Mouse (Mus musculus): Measurements from ENCODE around the gene Rnf126.

Gene Rnf126

DNA sequence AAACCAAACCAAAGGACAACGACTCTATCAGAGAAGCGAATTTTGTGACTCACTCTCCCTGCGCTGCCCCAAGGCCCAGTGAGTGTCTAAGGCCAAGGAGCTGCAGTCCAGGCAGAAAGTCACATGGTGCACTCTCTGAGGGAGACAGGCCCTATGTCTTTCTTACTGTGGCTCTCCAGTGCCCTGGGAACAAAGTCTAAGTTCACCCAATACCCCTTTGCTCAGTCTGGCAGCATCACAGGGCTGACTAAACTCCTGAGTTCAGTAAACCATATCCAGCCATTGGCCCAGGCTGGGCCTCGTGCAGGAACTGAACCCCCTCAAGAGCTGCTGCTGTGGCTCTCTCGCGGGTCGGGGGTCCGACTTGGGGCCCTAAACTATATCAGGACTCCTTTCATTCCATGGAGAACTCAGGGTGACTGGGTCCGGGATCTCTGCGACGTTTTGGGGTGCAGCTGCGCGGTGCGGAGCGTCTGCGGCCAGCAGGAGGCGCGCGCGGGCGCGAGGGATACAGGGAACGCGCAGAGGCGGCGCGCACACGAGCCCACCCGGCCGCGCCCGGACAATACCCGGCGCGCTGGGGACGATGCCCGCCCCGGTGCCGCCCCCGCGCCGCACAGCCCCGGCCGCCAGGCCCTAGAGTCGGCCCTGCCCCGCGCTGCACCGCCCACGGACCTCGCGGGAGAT is 26.4 kb upstream of the Rnf126 start, which contains the start of gene Palm:
Gene Palm, plus strand, starts transcription at position 522 of the 687 bp plus-strand sequence.
- DNase-seq (ENCODE audit: low read depth, low spot score), result peak; percentile 78

GRCm38 (mm10) chr10:79792339-79793040 is 25.7 kb upstream of the Rnf126 start:
- DNase-seq (ENCODE audit: low read depth, low spot score), result no peak

- no peak for DNase-seq (ENCODE audit: low read depth, low spot score)
Measured at GRCm38 (mm10) chr10:79790861-79791260, 24.1 kb upstream of the Rnf126 start, which contains the start of gene Prss57. Gene Prss57, minus strand, starts transcription at chr10:79790961.

DNA sequence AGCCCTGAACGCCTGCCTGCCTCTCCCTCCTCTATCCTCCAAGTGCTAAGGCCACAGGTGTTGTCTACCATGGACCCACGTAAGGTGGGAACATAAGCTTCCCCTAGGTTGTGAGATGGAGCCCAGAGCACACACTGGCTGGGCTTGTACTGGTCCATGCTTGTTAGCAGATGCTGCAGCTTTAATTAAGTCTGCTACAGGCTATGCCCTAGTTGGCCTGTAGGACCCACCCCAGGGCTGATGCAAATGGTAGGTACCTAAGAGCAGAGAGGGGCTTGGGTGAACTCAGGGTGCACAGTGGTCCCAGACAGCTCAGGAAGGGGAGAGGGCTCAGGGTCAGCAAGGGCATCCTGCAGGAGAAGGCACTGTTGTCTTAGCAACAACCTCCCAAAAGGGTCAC is 22.8 kb upstream of the Rnf126 start:
- DNase-seq (ENCODE audit: low read depth, low spot score), result no peak

- peak; percentile 79 for DNase-seq (ENCODE audit: low read depth, low spot score)
Measured at GRCm38 (mm10) chr10:79788386-79789158, 21.8 kb upstream of the Rnf126 start.

- DNase-seq (ENCODE audit: low read depth, low spot score), result peak; percentile 53
Measured at GRCm38 (mm10) chr10:79783920-79784800, 17.4 kb upstream of the Rnf126 start.

GRCm38 (mm10) chr10:79783050-79783449 is 16.3 kb upstream of the Rnf126 start:
- DNase-seq (ENCODE audit: low read depth, low spot score), result no peak

- DNase-seq (ENCODE audit: low read depth, low spot score), result no peak
Measured at GRCm38 (mm10) chr10:79781956-79782355, 15.2 kb upstream of the Rnf126 start.

GRCm38 (mm10) chr10:79781139-79781538 is 14.4 kb upstream of the Rnf126 start:
- no peak for DNase-seq (ENCODE audit: low read depth, low spot score)

DNA sequence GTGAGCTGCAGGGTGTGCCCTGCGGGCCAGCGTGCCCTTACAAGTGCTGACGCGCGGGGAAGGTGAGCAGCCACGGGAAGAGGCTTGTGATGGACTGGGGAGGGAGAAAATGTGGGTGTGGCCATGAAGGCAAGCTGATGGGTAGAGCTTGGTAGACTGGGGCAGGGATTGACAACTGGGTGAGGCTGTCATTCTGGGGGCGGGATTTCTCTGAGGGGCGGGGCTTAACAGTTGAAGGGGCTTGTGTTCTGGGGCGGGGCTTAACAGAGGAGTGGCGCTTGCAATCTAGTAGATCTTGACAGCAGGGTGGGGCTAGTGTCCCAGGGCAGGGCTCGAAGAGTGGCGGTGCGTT is 13.9 kb upstream of the Rnf126 start:
- no peak for DNase-seq (ENCODE audit: low read depth, low spot score)

- peak; percentile 98 for DNase-seq (ENCODE audit: low read depth, low spot score)
Measured at GRCm38 (mm10) chr10:79779784-79780663, 13.3 kb upstream of the Rnf126 start.

GRCm38 (mm10) chr10:79779193-79779592 is 12.4 kb upstream of the Rnf126 start:
- no peak for DNase-seq (ENCODE audit: low read depth, low spot score)

- no peak for DNase-seq (ENCODE audit: low read depth, low spot score)
Measured at GRCm38 (mm10) chr10:79778006-79778405, 11.3 kb upstream of the Rnf126 start.

- no peak for DNase-seq (ENCODE audit: low read depth, low spot score)
Measured at GRCm38 (mm10) chr10:79777103-79777531, 10.4 kb upstream of the Rnf126 start, which contains the start of gene Fstl3. Gene Fstl3, plus strand, starts transcription at chr10:79777272.

DNA sequence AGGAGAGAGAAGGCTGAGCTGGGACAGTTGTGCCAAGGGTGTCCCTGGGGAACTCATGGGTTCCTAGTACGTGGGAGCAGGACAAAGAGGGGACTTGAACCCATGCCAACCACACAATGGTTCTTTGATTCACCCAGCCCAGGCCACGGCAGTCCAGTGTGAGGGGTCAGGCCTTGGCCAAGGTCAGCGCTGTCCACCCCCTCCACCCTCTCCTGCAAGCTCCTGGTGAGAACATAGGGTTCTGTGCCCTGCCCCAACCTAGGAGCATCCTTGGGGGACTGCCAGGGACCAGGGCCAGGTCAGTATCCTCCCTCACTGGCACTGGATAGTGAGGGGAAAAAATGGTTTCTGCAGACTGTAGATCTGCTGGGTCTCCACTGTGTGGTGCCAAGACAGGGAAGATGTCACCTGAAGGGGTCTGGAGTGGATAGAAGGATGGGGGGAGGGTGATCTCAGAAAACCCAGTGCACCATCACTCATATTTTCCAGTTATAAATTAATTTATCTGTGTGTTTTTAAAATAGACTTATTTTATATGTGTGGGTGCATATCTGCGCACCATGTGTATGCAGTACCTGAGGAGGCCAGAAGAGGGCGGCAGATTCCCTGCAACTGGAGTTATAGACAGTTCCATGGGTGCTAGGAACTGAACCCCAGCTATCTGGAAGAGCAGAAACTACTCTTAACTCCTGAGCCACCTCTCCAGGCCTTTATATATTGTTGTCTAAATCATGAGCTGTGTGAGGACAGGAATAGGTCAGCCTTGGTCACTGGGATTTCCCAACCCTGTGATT is 7.9 kb upstream of the Rnf126 start:
- DNase-seq (ENCODE audit: low read depth, low spot score), result no peak

DNA sequence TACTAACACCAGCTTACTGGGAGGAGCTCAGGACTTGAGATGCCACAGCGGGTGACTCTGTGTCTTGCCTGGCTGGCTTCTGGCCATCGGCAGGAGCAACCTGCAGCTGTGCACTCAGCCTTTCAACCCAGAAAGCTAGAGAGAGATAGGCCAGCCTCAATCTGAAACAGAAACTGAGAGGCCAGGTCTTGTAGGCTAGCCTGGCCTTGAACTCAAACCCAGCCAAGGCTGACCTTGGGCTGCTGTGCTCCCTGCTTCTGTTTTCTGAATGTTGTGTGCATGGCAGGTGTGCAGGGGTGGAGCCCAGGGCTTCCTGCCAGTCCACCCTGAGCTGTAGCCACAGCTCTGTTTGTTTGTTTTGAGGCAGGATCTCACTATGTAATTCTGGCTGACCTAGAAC is 6.5 kb upstream of the Rnf126 start:
- no peak for DNase-seq (ENCODE audit: low read depth, low spot score)

GRCm38 (mm10) chr10:79772320-79772719 is 5.6 kb upstream of the Rnf126 start:
- no peak for DNase-seq (ENCODE audit: low read depth, low spot score)

- DNase-seq (ENCODE audit: low read depth, low spot score), result no peak
Measured at GRCm38 (mm10) chr10:79769329-79769728, 2.6 kb upstream of the Rnf126 start.

GRCm38 (mm10) chr10:79768400-79768799 is 1.6 kb upstream of the Rnf126 start:
- DNase-seq (ENCODE audit: low read depth, low spot score), result peak; percentile 54

All from CD4-positive helper T cell, adult 2 months (primary cell).